Mouse (Mus musculus) kidney, adult 2 months (tissue): ENCODE data around the gene Ppp1r32. TPM values are rescaled to one million over a fixed set of nuclear protein-coding genes. Genes with fewer than 3 reads are reported as not detected.

Source experiments
- DNase-seq: peaks from one replicate; pipeline ENCODE4 v3.0.0; 2021
- H3K27ac ChIP-seq: fragments of 200-500 bp; 2 replicates; pipeline ENCODE4 v1.5.1; 2012; ENCODE audit warnings: low read depth, low read length, control low read depth, inconsistent platforms; ENCODE audit not compliant: insufficient read depth
- H3K27me3 ChIP-seq: fragments of 200-500 bp; replicated peaks from 2 replicates; pipeline ENCODE4 v1.6.1; 2012; ENCODE audit warnings: mild to moderate bottlenecking, moderate library complexity, low read length, inconsistent platforms; ENCODE audit not compliant: control insufficient read depth, insufficient read depth
- H3K36me3 ChIP-seq: fragments of 200-500 bp; 2 replicates; pipeline ENCODE4 v1.6.1; 2012; ENCODE audit warnings: mild to moderate bottlenecking, moderate library complexity, low read length, inconsistent platforms; ENCODE audit not compliant: control insufficient read depth, insufficient read depth
- H3K4me1 ChIP-seq: fragments of 200-500 bp; 2 replicates; pipeline ENCODE4 v1.6.1; 2011; ENCODE audit warnings: low read length; ENCODE audit not compliant: control insufficient read depth, insufficient read depth
- H3K4me3 ChIP-seq: fragments of 200-500 bp; 2 replicates; pipeline ENCODE4 v1.5.1; 2011; ENCODE audit warnings: mild to moderate bottlenecking, low read depth, low read length, control low read depth; ENCODE audit not compliant: insufficient read depth
- CTCF ChIP-seq: fragments of 200-500 bp; conservative IDR thresholded peaks from 2 replicates; pipeline ENCODE4 v1.5.1; 2011; ENCODE audit warnings: low read depth, mild to moderate bottlenecking, control low read depth, low read length, moderate library complexity, mixed read lengths; ENCODE audit not compliant: insufficient read depth, insufficient read length
- POLR2A ChIP-seq: fragments of 200-500 bp; IDR thresholded peaks from one replicate; pipeline ENCODE4 v1.6.1; 2011; ENCODE audit warnings: low read depth, low read length, control low read depth
- WGBS: fragments of 180-500 bp; shearing (Covaris S2); methylation state at CpG from one replicate; pipeline ENCODE4 v1.1.7; 2018; 5-methylcytosine and 5-hydroxymethylcytosine counted together
- polyA plus RNA-seq: library from polyadenylated mRNA; depleted of rRNA; stranded (reverse); fragments of >200 nt; gene quantifications from 2 replicates; pipeline ENCODE4 v1.2.3, GENCODE M21; 2012; rRNA removed

Gene Ppp1r32
- polyA plus RNA-seq, 1 experiment: 0.66 TPM

- no peak for DNase-seq
- Histone ChIP-seq H3K27ac (no peak overlapping the region), H3K36me3 (no peaks in the 10 kb centered on the region)
Measured at GRCm38 (mm10) chr19:10425484-10426270, 57.1 kb downstream of the Ppp1r32 start.

GRCm38 (mm10) chr19:10424751-10425150 lies 58.0 kb downstream of the Ppp1r32 start:
- DNase-seq: peak; percentile 43
- Histone ChIP-seq H3K4me1 (no peaks in the 10 kb centered on the region), H3K4me3 (no peak overlapping the region), H3K27ac (no peak overlapping the region), H3K36me3 (no peaks in the 10 kb centered on the region), H3K27me3 (no peaks in the 10 kb centered on the region; the same call in 1 of the 2 replicates)
- TF ChIP-seq CTCF (no peak), POLR2A (no peak)
- 42% methylated on average over 1 of the region's 1 CpGs for WGBS

More at GRCm38 (mm10) chr19:10425484-10426270, 57.1 kb downstream of the Ppp1r32 start:
- Histone ChIP-seq H3K27me3 (no peaks in the 10 kb centered on the region; the same call in 1 of the 2 replicates), H3K4me1 (no peaks in the 10 kb centered on the region), H3K4me3 (no peak overlapping the region)
- WGBS: 45% methylated on average over 13 of the region's 13 CpGs
- TF ChIP-seq POLR2A: no peak
- TF ChIP-seq CTCF: no peak

Other genes starting within 250 kb of the Ppp1r32 start
- gene Myrf, start 242.2 kb downstream of the Ppp1r32 start, polyA plus RNA-seq: 18.8 and 24.5 TPM in 2 replicates
- gene Dagla, start 178.1 kb downstream of the Ppp1r32 start, polyA plus RNA-seq: 7.0 and 8.2 TPM in 2 replicates
- 4.0 and 4.6 TPM in 2 replicates for gene Syt7, start 93.8 kb downstream of the Ppp1r32 start, polyA plus RNA-seq
- 0.39 and 0.94 TPM in 2 replicates for gene Lrrc10b, start 25.5 kb downstream of the Ppp1r32 start, polyA plus RNA-seq
- gene Cpsf7, start 42.3 kb upstream of the Ppp1r32 start, polyA plus RNA-seq: 25.7 and 28.9 TPM in 2 replicates
- gene Sdhaf2, start 43.2 kb upstream of the Ppp1r32 start, polyA plus RNA-seq: 31.1 and 33.1 TPM in 2 replicates
- gene Tmem216, start 73.3 kb upstream of the Ppp1r32 start, polyA plus RNA-seq: 32.0 and 33.1 TPM in 2 replicates
- gene Cyb561a3, start 94.2 kb upstream of the Ppp1r32 start, polyA plus RNA-seq: 40.7 and 44.1 TPM in 2 replicates
- 11.7 and 12.7 TPM in 2 replicates for gene Tmem138, start 94.4 kb upstream of the Ppp1r32 start, polyA plus RNA-seq
- gene Ddb1, start 122.4 kb upstream of the Ppp1r32 start, polyA plus RNA-seq: 123 and 127 TPM in 2 replicates
- 308 and 311 TPM in 2 replicates for gene Tkfc, start 122.7 kb upstream of the Ppp1r32 start, polyA plus RNA-seq
- 15.3 and 17.3 TPM in 2 replicates for gene Vwce, start 151.3 kb upstream of the Ppp1r32 start, polyA plus RNA-seq
- 0.80 and 1.0 TPM in 2 replicates for gene Pga5, start 195.1 kb upstream of the Ppp1r32 start, polyA plus RNA-seq
- gene Vps37c, start 205.8 kb upstream of the Ppp1r32 start, polyA plus RNA-seq: 30.0 and 32.1 TPM in 2 replicates